Mouse (Mus musculus): ENCODE data around the gene Bloc1s2. TPM values are rescaled to one million over a fixed set of nuclear protein-coding genes. Genes with fewer than 3 reads are reported as not detected.

Gene Bloc1s2
- polyA plus RNA-seq, 1 experiment from 2014 or later, result 95.5 TPM

- Histone ChIP-seq H3K9ac (no peak overlapping the region), H3K9me3 (no peaks in the 10 kb centered on the region), H3K27me3 (peaks cover 8% of the 10 kb centered on the region; the same call in 1 of the 2 replicates), H3K36me3 (no peaks in the 10 kb centered on the region), H3K27ac (no peak overlapping the region), H3K4me1 (no peaks in the 10 kb centered on the region), H3K4me3 (no peak overlapping the region), H3K4me2 (replicated peaks) (no peak overlapping the region)
- 85% methylated on average over 5 of the region's 5 CpGs for WGBS
- no peak for ATAC-seq (ENCODE audit: insufficient number of reproducible peaks, insufficient read depth, low FRiP score, low TSS enrichment)
Measured at GRCm38 (mm10) chr19:44153781-44154180, 7.5 kb upstream of the Bloc1s2 start.

- H3K4me2 ChIP-seq (replicated peaks), result no peak overlapping the region
- ATAC-seq (ENCODE audit: insufficient number of reproducible peaks, insufficient read depth, low FRiP score, low TSS enrichment), result no peak
Measured at GRCm38 (mm10) chr19:44148991-44149390, 2.7 kb upstream of the Bloc1s2 start.

GRCm38 (mm10) chr19:44148345-44148744 lies 2.1 kb upstream of the Bloc1s2 start:
- Histone ChIP-seq H3K27me3 (peaks cover 8% of the 10 kb centered on the region; the same call in 1 of the 2 replicates), H3K4me2 (replicated peaks) (no peak overlapping the region), H3K4me3 (no peak overlapping the region), H3K9ac (no peak overlapping the region), H3K9me3 (no peaks in the 10 kb centered on the region), H3K36me3 (peaks cover 12% of the 10 kb centered on the region; the same call in 1 of the 2 replicates), H3K27ac (no peak overlapping the region), H3K4me1 (peaks cover 7% of the 10 kb centered on the region; the same call in 1 of the 2 replicates)
- ATAC-seq (ENCODE audit: insufficient number of reproducible peaks, insufficient read depth, low FRiP score, low TSS enrichment), result no peak
- WGBS, result 33% methylated on average over 2 of the region's 2 CpGs

More at GRCm38 (mm10) chr19:44148991-44149390, 2.7 kb upstream of the Bloc1s2 start:
- H3K36me3 ChIP-seq, result peaks cover 8% of the 10 kb centered on the region; the same call in 1 of the 2 replicates
- H3K27ac ChIP-seq, result no peak overlapping the region
- WGBS, result 78% methylated on average over 2 of the region's 2 CpGs
- no peaks in the 10 kb centered on the region for H3K9me3 ChIP-seq
- H3K9ac ChIP-seq, result no peak overlapping the region
- peaks cover 7% of the 10 kb centered on the region; the same call in 1 of the 2 replicates for H3K4me1 ChIP-seq
- no peak overlapping the region for H3K4me3 ChIP-seq
- peaks cover 8% of the 10 kb centered on the region; the same call in 1 of the 2 replicates for H3K27me3 ChIP-seq

GRCm38 (mm10) chr19:44146951-44147350 lies 705 bp upstream of the Bloc1s2 start:
- 95% methylated on average over 8 of the region's 8 CpGs for WGBS
- Histone ChIP-seq H3K4me3 (no peak overlapping the region), H3K9me3 (no peaks in the 10 kb centered on the region), H3K36me3 (peaks cover 24% of the 10 kb centered on the region), H3K9ac (no peak overlapping the region), H3K4me1 (peaks cover 7% of the 10 kb centered on the region; the same call in 1 of the 2 replicates), H3K4me2 (replicated peaks) (no peak overlapping the region), H3K27ac (no peak overlapping the region), H3K27me3 (peaks cover 5% of the 10 kb centered on the region; the same call in 1 of the 2 replicates)
- no peak for ATAC-seq (ENCODE audit: insufficient number of reproducible peaks, insufficient read depth, low FRiP score, low TSS enrichment)

- 0 out of 2 replicates have a peak, but pooled peaks cover 4% of the 10 kb centered on the region for H3K27me3 ChIP-seq
- no peaks in the 10 kb centered on the region for H3K9me3 ChIP-seq
- H3K4me1 ChIP-seq, result peaks cover 7% of the 10 kb centered on the region; the same call in 1 of the 2 replicates
- peaks cover 28% of the 10 kb centered on the region for H3K36me3 ChIP-seq
- H3K4me2 ChIP-seq (replicated peaks), result peak overlapping the region; percentile 76
- 60% methylated on average over 9 of the region's 9 CpGs for WGBS
- H3K4me3 ChIP-seq, result peak overlapping the region; percentile 76
- no peak overlapping the region for H3K27ac ChIP-seq
- H3K9ac ChIP-seq, result peak overlapping the region; percentile 77; the same call in 1 of the 2 replicates
- ATAC-seq (ENCODE audit: insufficient number of reproducible peaks, insufficient read depth, low FRiP score, low TSS enrichment), result no peak
Measured at GRCm38 (mm10) chr19:44146568-44146879, 278 bp upstream of the Bloc1s2 start.

- Histone ChIP-seq H3K9ac (no peak overlapping the region), H3K4me2 (replicated peaks) (no peak overlapping the region), H3K27me3 (no peaks in the 10 kb centered on the region), H3K4me3 (no peak overlapping the region), H3K9me3 (no peaks in the 10 kb centered on the region), H3K36me3 (peaks cover 44% of the 10 kb centered on the region), H3K27ac (no peak overlapping the region), H3K4me1 (peaks cover 7% of the 10 kb centered on the region; the same call in 1 of the 2 replicates)
- 92% methylated on average over 9 of the region's 9 CpGs for WGBS
- ATAC-seq (ENCODE audit: insufficient number of reproducible peaks, insufficient read depth, low FRiP score, low TSS enrichment), result no peak
Measured at GRCm38 (mm10) chr19:44144366-44144765, 1.9 kb downstream of the Bloc1s2 start.

GRCm38 (mm10) chr19:44135960-44136485 lies 10.2 kb downstream of the Bloc1s2 start:
- peak overlapping the region; percentile 51 for H3K4me2 ChIP-seq (replicated peaks)
- peaks cover 34% of the 10 kb centered on the region for H3K36me3 ChIP-seq
- WGBS, result 24% methylated on average over 7 of the region's 7 CpGs
- no peaks in the 10 kb centered on the region for H3K9me3 ChIP-seq
- H3K27ac ChIP-seq, result no peak overlapping the region
- no peak overlapping the region for H3K9ac ChIP-seq
- H3K4me1 ChIP-seq, result peaks cover 6% of the 10 kb centered on the region
- ATAC-seq (ENCODE audit: insufficient number of reproducible peaks, insufficient read depth, low FRiP score, low TSS enrichment), result no peak
- no peaks in the 10 kb centered on the region for H3K27me3 ChIP-seq
- peak overlapping the region; percentile 79 for H3K4me3 ChIP-seq

- peak within 1 kb of the TSS; percentile 91 for H3K27ac ChIP-seq
- H3K4me3 ChIP-seq, result peak within 1 kb of the TSS; percentile 79
- no peaks in the 10 kb centered on the region for H3K9me3 ChIP-seq
- peak within 1 kb of the TSS; percentile 64 for H3K4me2 ChIP-seq (replicated peaks)
- peak; percentile 69 for ATAC-seq (ENCODE audit: insufficient number of reproducible peaks, insufficient read depth, low FRiP score, low TSS enrichment)
- H3K9ac ChIP-seq, result peak within 1 kb of the TSS; percentile 74
- H3K4me1 ChIP-seq, result peaks cover 6% of the 10 kb centered on the region
- peaks cover 36% of the 10 kb centered on the region for H3K36me3 ChIP-seq
- H3K27me3 ChIP-seq, result no peaks in the 10 kb centered on the region
- under 1% methylated on average over 45 of the region's 45 CpGs for WGBS
Measured at GRCm38 (mm10) chr19:44135072-44135959, 10.9 kb downstream of the Bloc1s2 start, which contains the start of gene Cwf19l1. Gene Cwf19l1 (minus strand): TSS chr19:44135876.

GRCm38 (mm10) chr19:44132917-44133316 lies 13.3 kb downstream of the Bloc1s2 start:
- Histone ChIP-seq H3K27me3 (no peaks in the 10 kb centered on the region), H3K36me3 (peaks cover 31% of the 10 kb centered on the region)
- WGBS, result 90% methylated on average over 5 of the region's 5 CpGs

GRCm38 (mm10) chr19:44128560-44128959 lies 17.7 kb downstream of the Bloc1s2 start:
- no peak overlapping the region for H3K4me2 ChIP-seq (replicated peaks)
- H3K36me3 ChIP-seq, result peaks cover 57% of the 10 kb centered on the region
- H3K9ac ChIP-seq, result no peak overlapping the region

More at GRCm38 (mm10) chr19:44132917-44133316, 13.3 kb downstream of the Bloc1s2 start:
- H3K9ac ChIP-seq, result no peak overlapping the region
- peaks cover 6% of the 10 kb centered on the region for H3K4me1 ChIP-seq
- ATAC-seq (ENCODE audit: insufficient number of reproducible peaks, insufficient read depth, low FRiP score, low TSS enrichment), result no peak
- no peak overlapping the region for H3K4me3 ChIP-seq
- H3K4me2 ChIP-seq (replicated peaks), result no peak overlapping the region
- no peaks in the 10 kb centered on the region for H3K9me3 ChIP-seq
- no peak overlapping the region for H3K27ac ChIP-seq

GRCm38 (mm10) chr19:44127729-44128497 lies 18.3 kb downstream of the Bloc1s2 start:
- Histone ChIP-seq H3K9me3 (no peaks in the 10 kb centered on the region), H3K4me3 (no peak overlapping the region), H3K4me1 (no peaks in the 10 kb centered on the region), H3K36me3 (peaks cover 63% of the 10 kb centered on the region), H3K27me3 (no peaks in the 10 kb centered on the region), H3K27ac (no peak overlapping the region), H3K9ac (no peak overlapping the region), H3K4me2 (replicated peaks) (no peak overlapping the region)
- 92% methylated on average over 10 of the region's 10 CpGs for WGBS
- no peak for ATAC-seq (ENCODE audit: insufficient number of reproducible peaks, insufficient read depth, low FRiP score, low TSS enrichment)

More at GRCm38 (mm10) chr19:44128560-44128959, 17.7 kb downstream of the Bloc1s2 start:
- no peak overlapping the region for H3K27ac ChIP-seq
- H3K4me1 ChIP-seq, result no peaks in the 10 kb centered on the region
- no peak for ATAC-seq (ENCODE audit: insufficient number of reproducible peaks, insufficient read depth, low FRiP score, low TSS enrichment)
- 88% methylated on average over 2 of the region's 2 CpGs for WGBS
- H3K4me3 ChIP-seq, result no peak overlapping the region
- H3K9me3 ChIP-seq, result no peaks in the 10 kb centered on the region
- no peaks in the 10 kb centered on the region for H3K27me3 ChIP-seq

Measured in embryonic facial prominence, embryonic 12.5 days (tissue).